Mouse (Mus musculus) gastrocnemius, postnatal 4 days (tissue): ENCODE data around the gene Nol4l. TPM values are rescaled to one million over a fixed set of nuclear protein-coding genes. Genes with fewer than 3 reads are reported as not detected.

Experiments
- DNase-seq, 2 experiments: peaks; one replicate each; pipeline ENCODE4 v3.0.0; 2021 to 2022; ENCODE audit warnings: low spot score in 2 of 2, mixed read lengths in 2 of 2
- total RNA-seq, 2 experiments: library from RNA; stranded (reverse); gene quantifications; 2 replicates each; pipeline ENCODE4 v1.2.3; 2021

The Nol4l gene
- total RNA-seq, 2 experiments from 2014 or later = 7.5 to 9.1 TPM

DNA sequence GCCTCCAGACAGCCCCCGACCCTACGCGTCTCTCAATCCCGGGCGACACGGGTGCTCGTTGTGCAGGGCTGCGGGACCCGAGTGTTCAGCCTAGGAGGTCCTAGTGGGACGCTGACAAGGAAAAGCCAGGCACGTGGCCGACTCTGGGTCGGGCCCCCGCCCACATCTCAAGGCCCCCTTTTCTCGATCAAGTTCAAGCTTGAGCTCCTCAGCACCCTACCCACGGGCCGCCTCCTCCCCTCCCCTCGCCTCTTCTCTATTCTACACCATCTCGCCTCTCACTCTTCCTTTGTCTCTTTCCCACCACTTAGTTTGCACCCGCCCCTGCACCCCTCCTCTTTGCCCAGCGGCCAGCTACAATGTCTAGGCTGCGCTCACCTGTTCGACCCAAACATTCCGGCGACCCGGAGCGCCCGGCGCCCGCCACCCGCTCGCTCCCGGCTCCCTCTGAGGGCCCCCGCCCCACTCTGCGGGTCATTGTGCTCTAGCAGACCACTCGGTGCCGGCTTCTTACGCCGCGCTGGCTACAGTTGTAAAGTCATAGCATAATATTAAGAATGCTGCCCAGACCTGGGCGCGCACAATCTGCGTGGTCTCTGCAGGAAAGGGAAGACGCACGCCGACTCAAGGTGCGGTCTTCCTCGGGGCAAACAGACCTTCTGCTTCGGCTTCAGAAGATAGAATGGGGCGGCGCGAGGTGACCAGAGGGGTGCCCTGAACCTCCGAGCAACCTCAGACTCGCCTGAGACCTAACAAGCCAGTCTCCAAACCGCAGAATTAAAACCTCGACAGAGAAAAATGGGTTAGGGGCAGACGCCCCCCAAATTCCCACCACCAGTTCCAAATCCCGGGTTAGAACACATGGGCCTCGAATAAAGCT is 84.4 kb downstream of the Nol4l start:
- DNase-seq = no peak

DNA sequence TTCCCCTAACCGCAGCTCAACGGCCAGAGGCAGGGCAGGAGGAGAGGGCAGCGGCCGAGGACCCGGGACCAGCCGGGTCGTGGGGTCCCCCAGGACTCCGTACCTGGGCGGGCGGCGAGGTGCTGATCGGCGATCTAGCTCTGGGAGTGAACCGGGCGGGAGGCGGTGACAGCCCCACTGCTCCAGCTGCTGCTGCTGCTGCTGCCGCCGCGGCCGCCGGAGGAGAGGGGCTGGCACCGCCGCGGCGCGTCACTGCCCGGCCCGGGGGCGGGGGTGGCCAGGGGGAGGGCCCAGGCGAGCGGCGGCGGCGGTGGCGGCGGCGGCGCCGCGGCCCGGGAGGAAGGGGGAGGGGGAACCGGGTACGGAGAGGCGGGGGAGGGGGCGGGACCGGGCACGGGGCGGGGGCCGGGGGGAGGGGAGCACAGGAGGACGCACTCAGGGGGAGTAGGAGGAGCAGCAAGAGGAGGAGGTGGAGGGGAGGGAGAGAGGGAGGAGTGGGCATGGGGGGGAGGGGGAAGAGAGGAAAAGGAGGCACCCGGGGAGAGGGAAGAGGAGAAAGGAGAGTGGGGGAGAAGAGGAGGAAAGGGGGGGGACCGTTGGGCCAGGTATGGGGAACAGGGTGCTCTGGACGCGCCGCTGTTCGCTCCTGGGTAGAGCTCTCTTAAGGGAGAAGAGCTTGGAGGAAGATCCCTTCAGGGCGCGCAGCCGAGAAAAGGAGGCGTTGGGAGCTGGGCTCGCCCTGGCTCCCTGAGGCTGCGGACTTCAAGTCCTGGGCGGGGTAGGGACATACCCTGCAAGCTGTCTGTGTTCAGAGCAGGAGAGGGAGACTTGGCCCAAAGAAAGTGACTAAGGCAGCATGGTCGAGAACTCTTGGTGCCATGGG is 85.3 kb downstream of the Nol4l start:
- peak; percentile 42 to 65 for DNase-seq

DNA sequence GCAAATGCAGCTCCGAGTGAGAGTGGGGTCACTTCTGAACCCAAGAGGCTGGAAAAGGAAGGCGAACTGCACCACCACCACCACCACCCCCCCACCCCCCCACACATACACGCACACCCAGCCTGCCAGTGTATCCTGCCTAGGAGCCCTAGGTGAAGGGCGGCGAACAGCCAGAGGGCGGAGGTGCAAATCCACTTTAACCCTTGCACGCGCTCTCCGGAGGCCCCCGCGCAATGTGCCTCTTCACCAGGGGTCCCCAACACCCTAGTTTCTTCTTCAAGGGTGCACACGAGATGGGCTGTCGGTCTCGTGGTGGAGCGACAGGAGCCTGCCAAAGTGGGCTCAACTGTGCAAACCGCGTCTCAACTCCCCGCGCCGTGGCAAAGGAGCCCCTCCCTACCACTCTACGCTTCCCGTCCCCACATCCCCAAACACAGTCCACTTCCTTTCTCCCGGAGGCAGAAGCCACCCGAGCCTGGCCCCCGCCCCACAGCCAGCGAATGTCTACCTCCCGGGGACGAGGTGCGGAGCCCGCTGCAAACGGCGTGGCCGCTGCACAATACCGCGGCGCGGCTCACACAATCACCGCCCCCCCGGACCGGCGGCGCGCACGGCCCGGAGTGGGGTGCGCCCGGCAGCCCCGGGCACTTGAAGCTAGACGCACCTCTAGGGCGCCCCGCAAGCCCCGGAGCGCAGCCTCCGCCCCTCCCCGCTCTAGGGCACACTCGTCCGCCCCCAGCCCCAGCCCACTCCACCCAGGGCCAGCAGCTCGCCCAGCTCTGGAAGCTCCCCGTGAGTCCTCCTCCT is 86.1 kb downstream of the Nol4l start:
- DNase-seq = peak; percentile 35 to 48

DNA sequence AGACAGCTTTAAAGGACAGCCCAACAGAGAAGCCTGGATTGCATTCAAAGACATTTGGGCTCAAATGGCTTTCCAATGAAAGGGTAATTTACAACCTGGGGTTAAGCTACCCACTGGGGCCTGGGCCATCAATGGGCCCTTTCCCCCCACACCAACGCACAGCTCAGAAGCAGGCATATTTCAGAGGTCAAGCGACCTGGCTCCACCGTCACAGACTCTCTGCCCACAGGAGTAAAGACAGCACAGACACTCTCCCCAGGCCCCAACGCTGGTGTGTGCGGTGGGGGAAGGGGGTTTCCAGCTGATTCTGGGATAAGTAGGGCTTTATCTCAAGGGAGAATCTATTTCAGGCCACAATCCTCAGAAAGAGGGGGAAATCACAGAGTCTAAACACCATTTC is 87.1 kb downstream of the Nol4l start:
- no peak for DNase-seq

DNA sequence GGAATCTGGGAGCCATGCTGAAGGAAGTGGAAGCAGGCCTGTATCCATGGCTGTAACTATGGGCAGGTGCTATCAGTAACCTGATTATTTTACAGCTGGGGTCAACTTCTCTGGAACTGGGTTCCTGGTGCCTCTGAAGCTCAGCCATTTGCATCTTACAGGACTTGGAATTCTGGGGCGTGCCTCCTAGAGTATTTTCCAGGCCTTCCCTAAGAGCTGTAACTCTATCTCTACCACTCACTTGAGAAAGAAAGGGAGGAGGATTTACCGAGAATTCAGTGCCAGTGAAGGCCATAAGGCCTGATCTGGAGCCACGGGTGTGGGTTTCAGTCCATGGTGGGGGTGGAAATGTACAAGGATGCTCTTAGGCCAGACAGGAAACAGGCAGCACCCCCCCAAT is 88.5 kb downstream of the Nol4l start:
- no peak for DNase-seq

DNA sequence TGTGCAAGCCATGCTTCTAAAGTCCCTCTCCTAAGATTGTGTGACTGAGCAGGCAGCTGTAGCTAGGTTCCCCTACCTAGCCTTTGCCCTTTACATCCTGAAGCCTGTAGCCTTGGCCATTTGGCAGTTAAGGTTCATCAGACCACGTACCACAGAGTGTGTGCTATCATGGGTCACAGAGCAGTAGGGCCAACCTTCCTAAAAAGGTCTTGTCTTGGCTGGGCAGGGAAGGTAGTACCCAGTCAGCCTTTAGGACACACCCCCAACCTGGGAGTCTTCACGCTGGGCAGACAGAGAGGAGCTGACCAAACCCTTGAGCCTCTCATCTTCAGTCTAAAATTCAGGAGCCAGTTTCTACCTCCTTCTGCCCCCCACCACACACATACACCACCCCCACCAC is 89.0 kb downstream of the Nol4l start:
- no peak for DNase-seq

DNA sequence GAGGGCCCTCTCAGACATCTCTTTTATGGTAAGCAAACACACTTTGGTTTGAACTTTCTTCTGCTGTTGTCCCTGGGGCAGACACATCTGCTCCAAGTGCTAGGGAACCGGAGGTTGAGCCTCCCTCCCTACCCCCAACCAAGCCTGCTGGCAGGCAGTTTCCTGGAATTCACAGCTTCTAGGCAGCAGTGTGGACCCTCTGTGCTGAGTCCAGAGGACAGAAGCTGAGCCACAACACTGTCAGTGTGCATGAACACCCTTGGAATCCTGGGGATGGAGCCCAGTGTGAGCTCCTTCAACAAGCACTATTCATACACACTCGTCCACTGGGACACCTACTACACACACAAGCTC is 92.5 kb downstream of the Nol4l start:
- DNase-seq = no peak

DNA sequence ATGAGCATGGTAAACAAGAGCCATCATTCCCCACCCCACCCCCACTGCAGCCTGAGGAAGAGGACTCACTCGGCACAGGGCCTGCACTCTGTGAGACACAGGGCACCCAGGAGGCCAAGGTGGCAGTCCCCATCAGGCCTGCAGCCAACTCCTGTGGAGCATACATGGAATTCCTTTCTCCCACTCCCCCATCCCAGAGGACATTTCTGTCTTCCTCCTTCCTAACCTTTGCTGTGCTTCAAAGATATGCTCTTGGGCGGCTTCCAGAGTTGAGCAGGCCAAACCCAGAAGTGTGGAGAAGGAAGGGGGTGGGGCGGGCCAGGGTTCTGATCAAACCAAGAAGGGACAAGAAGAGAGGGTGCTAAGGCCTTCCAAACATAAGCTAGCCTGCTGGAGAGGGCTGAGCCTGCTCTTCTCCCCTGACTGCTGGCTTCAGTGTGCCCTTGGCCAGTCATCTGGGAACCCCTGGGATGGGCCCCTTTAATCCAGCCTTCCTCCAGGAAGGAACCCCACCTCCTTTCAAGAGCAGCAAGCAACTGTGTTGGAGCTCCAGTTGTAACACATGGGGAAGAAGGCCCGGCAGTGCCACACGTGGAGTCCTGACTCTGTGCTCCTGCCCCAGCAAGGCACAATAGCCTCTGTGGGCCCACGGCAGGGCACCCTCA is 93.0 kb downstream of the Nol4l start:
- DNase-seq = peak in 1 of 2 experiments; percentile 49

DNA sequence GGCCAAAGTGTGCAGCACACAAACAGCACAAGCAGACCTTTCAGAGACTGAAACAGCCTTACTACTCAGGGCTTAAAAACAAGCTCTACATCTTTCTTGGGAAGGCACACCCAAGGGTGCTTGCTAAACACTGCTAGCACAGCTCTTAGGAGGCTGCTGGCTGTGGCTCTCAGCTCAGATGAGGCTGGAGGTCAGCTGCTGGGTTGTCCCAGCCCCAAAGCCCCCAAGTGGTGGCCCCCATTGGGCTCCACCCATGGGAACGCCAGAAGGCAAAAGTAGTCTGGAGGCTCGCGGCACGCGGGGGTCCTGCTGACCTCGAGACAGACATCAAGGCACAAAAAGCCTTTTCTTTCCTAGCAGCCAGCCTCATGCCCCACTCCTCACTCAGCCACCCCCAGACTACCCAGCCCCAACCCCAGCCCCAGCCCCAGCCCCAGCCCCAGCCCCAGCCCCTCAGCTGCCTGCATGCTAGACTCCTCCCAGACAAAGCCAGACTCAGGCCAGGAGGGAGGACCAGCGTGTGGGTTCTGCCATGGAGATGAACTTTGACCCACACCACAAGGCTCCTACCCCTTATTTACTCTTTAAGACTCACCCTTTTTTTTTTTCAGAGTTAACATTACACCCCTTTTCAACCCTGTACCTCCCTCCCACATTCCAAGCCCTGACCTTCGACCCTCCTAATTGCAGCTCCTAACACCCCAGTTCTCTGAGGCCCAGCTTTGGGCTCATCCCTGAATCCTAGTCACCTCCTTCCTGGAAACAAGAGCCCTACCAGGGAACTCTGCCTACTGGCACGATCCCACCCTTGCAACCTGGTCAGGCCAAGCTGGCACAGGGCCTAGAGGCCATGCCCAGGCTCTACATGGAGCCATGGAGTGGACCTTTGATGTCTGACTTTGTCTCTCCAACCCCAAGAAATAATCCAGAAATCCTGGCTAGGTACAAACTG is 94.6 kb downstream of the Nol4l start:
- no peak for DNase-seq

DNA sequence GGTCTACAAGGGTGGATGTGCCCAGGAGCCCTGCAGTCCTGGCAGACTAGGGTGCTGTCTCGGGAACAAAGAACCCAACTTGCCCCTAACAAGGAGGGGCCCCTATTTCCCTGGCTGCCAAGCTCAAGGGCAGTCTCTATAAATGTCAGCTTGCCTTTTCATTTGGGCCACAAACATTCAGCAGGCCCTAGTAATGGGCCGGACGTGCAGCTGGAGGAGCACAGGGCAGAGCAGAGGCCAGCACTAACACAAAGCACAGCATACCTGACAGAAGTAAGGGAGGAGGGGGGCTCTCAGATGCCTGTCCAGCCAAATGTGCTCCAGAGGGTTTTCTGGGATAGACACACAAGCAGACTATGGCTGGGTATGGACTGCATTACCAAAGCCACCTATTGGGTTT is 95.9 kb downstream of the Nol4l start:
- no peak for DNase-seq

DNA sequence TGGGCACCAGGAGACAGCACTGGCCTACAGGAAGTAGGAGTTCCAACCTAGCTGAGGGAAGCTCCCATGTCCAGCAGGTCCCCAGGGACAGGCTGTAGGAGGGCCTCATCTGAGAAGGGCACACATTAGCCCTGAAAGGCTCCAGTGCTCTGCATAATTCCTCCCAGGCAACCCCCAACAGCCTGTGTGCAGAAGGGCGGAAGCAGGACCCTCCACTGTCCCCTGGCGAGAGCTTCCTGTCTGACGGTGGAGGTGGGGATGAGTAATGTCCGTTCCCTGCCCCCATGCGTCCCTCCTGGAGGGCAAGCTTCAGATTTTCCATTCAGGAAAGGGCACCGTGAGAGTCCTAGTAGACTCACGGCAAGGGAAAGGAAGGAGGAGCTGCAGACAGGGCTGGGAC is 97.3 kb downstream of the Nol4l start:
- DNase-seq = no peak

DNA sequence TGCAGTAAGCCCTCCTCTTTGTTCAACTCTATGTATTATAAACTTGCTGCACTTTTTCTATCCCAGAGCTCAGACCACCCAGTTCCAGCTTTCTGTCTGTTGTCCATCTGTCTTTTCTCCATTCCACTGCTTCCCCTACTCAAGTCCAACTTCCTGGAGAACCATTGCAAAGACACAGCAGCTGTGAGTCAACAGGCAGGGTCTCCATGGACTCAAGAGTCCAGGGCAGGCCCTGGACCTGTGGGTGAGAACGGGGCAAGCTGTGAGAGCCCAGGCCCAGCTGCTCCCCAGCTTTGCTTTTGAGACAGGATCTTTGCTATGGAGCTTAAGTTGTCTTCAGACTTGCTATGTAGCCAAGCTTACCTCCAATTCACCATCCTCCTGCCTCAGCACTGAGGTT is 99.2 kb downstream of the Nol4l start:
- no peak for DNase-seq

DNA sequence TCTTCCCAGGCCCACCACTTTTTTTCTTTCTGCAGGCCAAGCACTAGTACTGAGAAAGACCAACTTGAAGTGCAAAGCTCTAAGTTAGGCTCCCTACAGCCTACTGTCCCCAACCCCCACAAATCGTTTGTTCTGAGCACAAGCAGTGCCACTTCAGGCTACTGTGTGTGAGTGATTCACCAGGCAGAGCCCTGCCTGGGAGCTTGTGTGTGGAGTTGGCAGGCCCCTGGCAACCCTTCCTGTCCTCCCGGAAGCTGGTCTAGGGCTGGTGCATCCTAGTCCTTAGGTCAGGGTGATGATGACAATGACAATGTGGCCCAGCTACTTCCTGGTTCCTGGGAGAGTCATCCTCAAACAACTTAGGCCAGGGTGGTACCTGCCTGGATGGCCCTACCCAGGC is 101.3 kb downstream of the Nol4l start:
- no peak for DNase-seq

DNA sequence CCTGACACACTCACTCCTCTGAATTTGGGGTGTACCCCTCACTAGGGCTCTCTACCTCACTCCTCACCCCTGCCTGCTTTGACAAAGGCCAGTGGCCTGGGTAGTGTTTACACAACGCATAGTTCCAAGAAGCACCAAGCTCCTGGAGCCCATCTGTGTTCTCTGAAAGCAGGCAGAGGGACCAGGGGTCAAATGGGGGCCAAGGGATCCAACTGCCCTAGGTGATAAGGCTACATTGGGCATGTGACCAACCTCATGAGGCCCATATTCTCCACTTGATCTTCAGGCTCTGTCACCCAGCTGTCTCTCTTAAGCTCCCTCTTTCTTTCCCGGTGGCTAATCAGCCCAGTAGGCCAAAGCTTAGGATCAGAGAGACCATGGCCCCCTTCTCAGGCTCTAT is 102.8 kb downstream of the Nol4l start:
- no peak for DNase-seq

DNA sequence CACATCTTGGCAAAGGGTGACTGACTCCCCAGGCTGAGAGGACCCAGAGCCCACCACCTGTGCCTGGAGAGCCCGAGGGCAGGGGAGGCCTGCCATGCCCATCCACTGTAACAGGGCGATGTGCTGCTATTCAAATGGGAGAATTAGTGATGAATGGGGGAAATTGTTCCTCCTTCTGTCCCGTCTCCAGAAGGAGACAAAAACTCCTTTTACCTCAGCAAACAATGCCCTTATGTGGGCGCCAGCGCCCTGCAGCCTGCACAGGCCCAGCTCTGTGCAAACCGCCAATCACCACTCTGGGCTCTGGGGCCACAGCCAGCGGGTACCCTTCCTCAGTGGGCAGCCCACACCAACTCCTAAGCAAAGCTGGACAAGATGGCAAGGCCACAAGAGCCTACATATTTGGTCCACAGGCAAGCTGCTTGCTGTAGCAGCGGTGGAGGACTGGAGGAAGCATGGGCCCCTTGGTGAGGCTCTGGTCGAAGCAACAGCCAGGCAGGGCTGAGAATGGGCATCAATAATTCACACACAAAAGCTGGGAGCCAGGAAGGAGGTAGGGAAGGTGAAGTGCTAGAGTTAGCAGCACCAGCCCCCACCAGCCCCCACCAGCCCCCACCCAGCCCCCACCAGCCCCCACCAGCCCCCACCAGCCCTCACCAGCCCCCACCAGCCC is 103.6 kb downstream of the Nol4l start:
- DNase-seq = no peak

DNA sequence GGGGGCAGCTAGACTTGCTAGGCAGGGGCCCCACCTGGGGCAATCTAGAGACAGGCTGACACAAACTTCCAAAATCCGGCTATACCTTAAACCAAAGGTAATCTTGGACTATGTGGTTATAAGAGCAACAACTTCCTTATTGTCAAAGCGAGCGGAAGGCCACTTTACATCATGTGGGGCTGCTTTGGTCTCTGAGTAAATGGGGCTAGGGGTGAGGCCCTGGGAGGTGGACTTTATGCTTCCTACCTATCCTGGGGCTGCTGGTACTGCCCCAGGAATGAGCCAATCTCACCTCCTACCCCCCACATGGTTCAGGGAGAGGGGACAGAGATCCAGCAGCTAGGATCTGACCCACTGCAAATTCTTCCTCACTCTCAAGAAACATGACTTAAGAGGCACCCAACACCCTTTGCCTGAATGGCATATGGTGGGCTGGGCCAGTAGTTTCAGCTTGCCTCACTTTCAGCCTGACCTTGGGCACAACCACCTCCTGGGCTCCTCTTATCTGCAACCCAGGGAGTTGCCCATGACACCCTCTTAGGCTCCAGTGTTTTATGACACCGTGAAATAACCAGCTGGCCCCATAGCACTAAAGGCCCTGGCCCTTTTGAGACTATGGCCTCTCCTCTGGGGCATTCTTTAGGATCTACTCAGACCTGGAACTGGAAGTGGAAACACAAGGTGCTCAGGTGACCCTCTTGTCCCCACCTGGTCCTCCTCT is 104.5 kb downstream of the Nol4l start:
- DNase-seq = no peak

DNA sequence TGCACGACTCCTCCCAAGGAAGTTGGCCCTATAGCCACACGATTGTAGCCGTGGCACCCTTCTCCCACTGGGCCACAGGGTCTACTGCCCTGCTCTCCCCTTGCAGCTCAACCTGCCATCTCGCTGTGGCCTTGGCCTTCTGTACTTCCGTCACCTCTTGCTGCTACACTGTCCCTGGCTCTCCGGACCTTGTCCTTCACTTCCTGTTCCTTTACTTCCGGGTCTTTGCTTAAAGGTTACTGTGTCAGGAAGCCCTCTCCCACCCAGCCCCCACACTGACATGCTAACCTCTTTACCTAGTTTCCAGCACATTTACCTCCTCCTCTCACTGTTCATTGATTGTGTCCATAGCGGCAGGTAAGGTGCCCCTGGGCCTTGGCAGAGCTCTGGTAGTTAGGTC is 105.2 kb downstream of the Nol4l start:
- DNase-seq = no peak

DNA sequence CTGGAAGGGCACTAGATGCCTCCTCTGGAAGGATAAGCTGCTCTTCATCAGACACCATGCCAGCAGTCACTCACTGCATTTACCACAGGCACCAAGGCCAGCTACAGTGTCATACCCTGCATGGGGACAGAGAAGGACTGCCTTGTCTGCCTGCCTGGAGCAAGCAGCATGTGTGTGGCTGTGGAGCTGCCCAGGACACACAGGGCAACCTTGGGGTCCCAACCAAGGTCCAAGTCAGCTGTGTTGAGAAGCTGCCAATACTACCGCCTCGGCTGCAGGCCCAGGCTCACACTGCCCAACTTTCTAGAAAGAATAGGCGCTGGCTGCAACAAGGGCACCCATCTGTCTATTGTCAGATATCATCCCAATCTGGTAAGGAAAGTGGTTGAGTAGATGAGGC is 106.7 kb downstream of the Nol4l start:
- DNase-seq = no peak

DNA sequence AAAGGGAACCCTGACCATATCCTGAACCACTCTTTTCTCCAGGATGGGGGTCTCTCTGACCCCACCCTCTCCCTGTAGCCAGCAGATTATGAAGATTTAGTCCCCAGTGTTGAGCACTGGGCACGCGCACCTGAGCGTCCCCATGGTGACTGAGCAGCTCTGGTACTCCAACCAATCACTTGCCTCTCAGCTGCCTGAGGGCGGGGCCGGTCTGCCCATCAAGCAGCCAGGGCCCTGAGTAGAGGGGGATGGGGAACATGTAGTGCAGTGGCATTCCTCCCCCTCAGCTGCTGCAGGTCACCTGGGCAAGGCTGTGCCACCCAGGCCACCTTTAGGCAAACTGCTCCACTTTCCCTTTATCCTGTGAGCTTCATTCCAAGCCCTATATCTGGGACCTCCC is 107.7 kb downstream of the Nol4l start:
- DNase-seq = no peak
